Mouse (Mus musculus): ENCODE data around the gene Filip1l.

GRCm38 (mm10) chr16:57349039-57349438 lies 3.9 kb upstream of the Filip1l start:
- TF ChIP-seq CTCF (IDR thresholded peaks at IDR 0.05; ENCODE audit: borderline replicate concordance, control insufficient read depth, extremely low read depth, insufficient read depth, low read length, poor library complexity) (no peak), POLR2A (IDR thresholded peaks at IDR 0.05; ENCODE audit: control insufficient read depth, extremely low read depth, insufficient read depth, low read length, poor library complexity) (no peak)
